In genomic region chr17:35157661-35158175, GRCm38 (mm10) we compare ENCODE assay signal across 31 mouse cellular contexts. TPM values are rescaled to one million over a fixed set of nuclear protein-coding genes. Genes with fewer than 3 reads are reported as not detected.
DNase-seq lines count a peak whose midpoint lies in the region; ATAC-seq lines count a peak whose summit lies in the region.
"Had no signal": no experiment of that assay in that cellular context is flagged by ENCODE, and none has a peak within 500 bp of the region (broad histone marks: within the 10 kb centered on the region; RNA-seq: fewer than 3 reads in every experiment).

No protein-coding gene starts in this region.

- DNase-seq in cerebellum, adult 9-11 months: peak; percentile 39
- DNase-seq in cerebellum, adult 11-12 months: no peak
- peak; percentile 93 for DNase-seq in heart, adult 11 months
- no peak for DNase-seq in heart, adult 8-10 months (ENCODE audit: low spot score)
- no peak for DNase-seq in kidney, adult 8-10 months
- DNase-seq in gastrocnemius, postnatal 4 days (ENCODE audit: low spot score in 2 of 2): no peak
- DNase-seq: adrenal gland, postnatal 10 days; adrenal gland, postnatal 36 days; B cell, adult 2 months; cerebellum, adult 11 months; cerebellum, adult 8-10 months; cerebellum, postnatal 25 days; gastrocnemius, postnatal 25 days; kidney, adult 18-20 months had no signal

- H3K4me1 ChIP-seq in kidney, embryonic 15.5 days: peaks cover 14% of the 10 kb centered on the region

- 83% methylated on average over 8 of the region's 8 CpGs for WGBS in kidney, embryonic 15.5 days

- H3K9me3 ChIP-seq in kidney, embryonic 15.5 days (replicated peaks): no peaks in the 10 kb centered on the region
- H3K9me3 ChIP-seq: forebrain, embryonic 10.5 days; G1E; hindbrain, embryonic 13.5 days had no signal

- no peak overlapping the region for H3K9ac ChIP-seq in kidney, embryonic 15.5 days
- H3K9ac ChIP-seq: hindbrain, embryonic 13.5 days had no signal

- no peak overlapping the region for H3K27ac ChIP-seq in kidney, embryonic 15.5 days
- H3K27ac ChIP-seq: forebrain, embryonic 10.5 days; hindbrain, embryonic 13.5 days; hindbrain, postnatal 0 days had no signal

- no peak overlapping the region for H3K4me3 ChIP-seq in kidney, embryonic 15.5 days (replicated peaks)
- H3K4me3 ChIP-seq: forebrain, embryonic 10.5 days; hindbrain, embryonic 13.5 days had no signal

- H3K36me3 ChIP-seq in kidney, embryonic 15.5 days: peaks cover 100% of the 10 kb centered on the region

- 0 out of 2 replicates have a peak, but pooled peaks have one; percentile 24 for ATAC-seq in kidney, embryonic 15.5 days (replicated peaks; ENCODE audit: low FRiP score)
- ATAC-seq: forebrain, embryonic 14.5 days; hindbrain, postnatal 0 days; inflammation-experienced regulatory T-cells, adult 6 months; intestine, embryonic 16.5 days; Patski had no signal

- H3K4me2 ChIP-seq in kidney, embryonic 15.5 days: no peak overlapping the region
- H3K4me2 ChIP-seq: hindbrain, embryonic 13.5 days had no signal

- no peaks in the 10 kb centered on the region for H3K27me3 ChIP-seq in kidney, embryonic 15.5 days
- H3K27me3 ChIP-seq: CH12.LX; hindbrain, embryonic 13.5 days; Patski had no signal

RNA-seq across cellular contexts. Expression of gene Prrc2a, which starts 7.0 kb away (rescaled TPM):
- total RNA-seq in heart, adult 8-10 months (2022): 100 to 1,000 TPM; 130 to 143 (median 140) TPM
- 176 and 209 TPM in 2 replicates for polyA plus RNA-seq in kidney, embryonic 15.5 days (2015; fragmentation: Nextera tagmentation; extraction: Ambion mirVana)
- total RNA-seq in gastrocnemius, postnatal 4 days (2021): 100 to 1,000 TPM; 183 to 193 TPM

RNA-seq across cellular contexts. Expression of gene Aif1, which starts 18.1 kb away (rescaled TPM):
- total RNA-seq in heart, adult 8-10 months (2022): 1 to 10 TPM; 1.9 to 3.3 (median 2.4) TPM
- polyA plus RNA-seq in kidney, embryonic 15.5 days (2015; fragmentation: Nextera tagmentation; extraction: Ambion mirVana): 8.8 and 9.2 TPM in 2 replicates
- 1 to 10 TPM; 6.0 to 6.3 TPM for total RNA-seq in gastrocnemius, postnatal 4 days (2021)
- total RNA-seq: hematopoietic stem cell, adult 5-6 weeks had no signal

RNA-seq across cellular contexts. Expression of gene Bag6, which starts 22.7 kb away (rescaled TPM):
- 100 to 1,000 TPM; 233 to 266 (median 242) TPM for total RNA-seq in heart, adult 8-10 months (2022)
- polyA plus RNA-seq in kidney, embryonic 15.5 days (2015; fragmentation: Nextera tagmentation; extraction: Ambion mirVana): 56.1 and 64.9 TPM in 2 replicates
- 100 to 1,000 TPM; 265 to 276 TPM for total RNA-seq in gastrocnemius, postnatal 4 days (2021)

RNA-seq across cellular contexts. Expression of gene Apom, which starts 25.9 kb away (rescaled TPM):
- total RNA-seq in heart, adult 8-10 months (2022): under 1 TPM in 1 of 4 experiments, not detected in 3; 0.26 TPM
- 21.0 and 25.7 TPM in 2 replicates for polyA plus RNA-seq in kidney, embryonic 15.5 days (2015; fragmentation: Nextera tagmentation; extraction: Ambion mirVana)
- total RNA-seq in gastrocnemius, postnatal 4 days (2021): 1 to 10 TPM in 1 of 2 experiments, not detected in 1; 1.2 TPM
- total RNA-seq: adrenal gland, adult 18-20 months; adrenal gland, postnatal 36 days; CH12.LX; common myeloid progenitor, adult 5-6 weeks; gastrocnemius, adult 8-10 months; gastrocnemius, postnatal 25 days; granulocyte monocyte progenitor cell, adult 5-6 weeks; heart, postnatal 25 days; hematopoietic stem cell, adult 5-6 weeks had no signal
- polyA plus RNA-seq: embryonic facial prominence, embryonic 14.5 days; hindbrain, postnatal 0 days; inflammation-experienced regulatory T-cells, adult 6 months had no signal

RNA-seq across cellular contexts. Expression of gene Lst1, which starts 30.5 kb away (rescaled TPM):
- total RNA-seq in heart, adult 8-10 months (2022): 1 to 10 TPM; 1.8 to 3.6 (median 2.6) TPM
- polyA plus RNA-seq in kidney, embryonic 15.5 days (2015; fragmentation: Nextera tagmentation; extraction: Ambion mirVana): 12.1 and 13.7 TPM in 2 replicates
- total RNA-seq in gastrocnemius, postnatal 4 days (2021): 10 to 100 TPM in 1 of 2 experiments, 1 to 10 TPM in 1; 7.7 to 11.1 TPM
- polyA plus RNA-seq: Patski had no signal

Comparison
In these comparisons a context has a peak if more than half of its experiments do, and no peak if none do; other contexts are left out.
1. DNase-seq: peak in cerebellum, adult 9-11 months (single experiment) and heart, adult 11 months (single experiment); none in cerebellum, adult 11-12 months (single experiment), heart, adult 8-10 months (single experiment), kidney, adult 8-10 months (0 of 2) and gastrocnemius, postnatal 4 days (0 of 2).